In genomic region chr11:81039976-81040375, GRCm38 (mm10) we compare ENCODE assay signal across 10 mouse cellular contexts.
"Had no signal": no experiment of that assay in that cellular context is flagged by ENCODE, and none has a peak within 500 bp of the region (broad histone marks: within the 10 kb centered on the region; RNA-seq: fewer than 3 reads in every experiment).

No protein-coding gene starts in this region.

- ATAC-seq: liver, embryonic 12.5 days; midbrain, embryonic 13.5 days had no signal

- DNase-seq: kidney, postnatal 25 days; layer of hippocampus, adult 9-11 months; liver; lung, adult 18-20 months; lung, postnatal 10 days; lung, postnatal 36 days; thymus, adult 18-20 months; thymus, postnatal 36 days had no signal
